Mouse (Mus musculus) hematopoietic stem cell, adult 5-6 weeks (primary cell): ENCODE results near the gene Gm42688. TPM values are rescaled to one million over a fixed set of nuclear protein-coding genes. Genes with fewer than 3 reads are reported as not detected.

ENCODE experiments used
- ATAC-seq, 2 experiments: fragments of 125-278 bp in 1 of 2; replicated peaks in 1 of 2; 2 replicates each; pipeline ENCODE4 v1.8.0; 2016 to 2017; ENCODE audit warnings: inconsistent platforms in 2 of 2, mild to moderate bottlenecking in 2 of 2, moderate number of reproducible peaks in 2 of 2, low read depth in 1 of 2, moderate TSS enrichment in 1 of 2; ENCODE audit not compliant: low FRiP score in 2 of 2, poor library complexity in 2 of 2, severe bottlenecking in 2 of 2, insufficient read depth in 1 of 2, low TSS enrichment in 1 of 2
- total RNA-seq: library from RNA; stranded (forward); fragments of 172-1452, 232-1000 nt; gene quantifications from 2 replicates; pipeline ENCODE4 v1.2.3, GENCODE M21; 2017

Gm42688 gene
- total RNA-seq, 1 experiment from 2014 or later: 2.4 TPM

DNA sequence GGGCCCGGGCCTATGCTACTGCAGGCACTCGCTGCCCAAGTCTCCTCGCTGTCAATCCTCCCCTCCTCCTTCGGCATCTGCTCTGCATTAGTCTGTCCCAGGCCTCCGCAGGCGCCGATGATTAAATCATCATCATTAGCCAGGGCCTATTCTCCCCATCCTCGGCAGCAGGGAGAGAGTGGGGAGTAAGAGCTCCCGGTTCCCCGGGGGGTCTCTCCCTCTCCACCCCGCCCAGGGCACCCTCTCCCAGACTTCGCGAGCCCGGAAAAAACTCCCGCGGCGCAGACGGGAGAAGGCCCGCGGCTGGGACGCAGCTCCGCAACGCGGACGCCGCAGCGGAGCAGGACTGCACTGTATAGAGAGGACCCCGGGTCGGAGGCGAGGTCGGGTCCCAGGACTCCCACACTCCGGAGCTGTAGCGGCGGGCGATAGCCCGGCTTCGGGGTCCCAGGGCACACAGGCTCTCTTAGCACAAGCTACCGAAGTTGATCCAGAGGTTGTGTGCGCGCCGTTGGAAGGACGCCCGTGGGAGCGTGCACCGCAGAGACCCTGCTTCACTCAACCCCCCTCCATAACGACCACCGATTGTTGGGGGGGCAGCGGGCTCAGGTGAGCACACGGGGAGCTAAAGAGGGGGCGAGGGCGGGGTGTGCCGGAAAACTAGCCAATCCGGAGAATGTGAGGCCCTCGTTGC is 23.6 kb upstream of the Gm42688 start, which contains the start of gene Pcgf1:
TSS of gene Pcgf1 (plus strand) at position 240 of the 694 bp plus-strand sequence.
- ATAC-seq: peak; percentile 4 to 30; a peak in 3 of 4 replicates

DNA sequence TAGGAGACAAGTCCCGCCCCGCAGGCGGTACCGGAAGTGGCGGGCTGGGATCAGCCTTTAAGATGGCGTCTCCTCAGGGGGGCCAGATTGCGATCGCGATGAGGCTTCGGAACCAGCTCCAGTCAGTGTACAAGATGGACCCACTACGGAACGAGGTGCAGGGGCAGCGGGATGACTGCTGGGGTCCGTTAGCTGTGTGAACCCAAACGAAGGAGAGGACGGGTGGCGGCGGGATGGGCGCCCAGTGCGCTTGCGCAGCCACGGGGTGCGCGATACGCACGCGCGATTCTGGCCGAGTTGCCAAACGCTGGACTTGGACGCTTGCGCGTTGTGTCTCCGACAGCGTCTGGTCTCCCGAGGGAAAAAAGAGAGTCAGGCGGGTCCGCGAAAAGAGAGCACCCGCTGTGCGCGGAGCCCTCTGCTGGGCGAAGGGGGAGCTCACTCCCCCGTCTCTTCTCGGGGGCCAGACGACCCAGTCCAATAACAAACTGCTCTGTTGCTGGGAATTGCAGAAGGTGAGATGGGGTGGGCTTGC is 23.0 kb upstream of the Gm42688 start:
- ATAC-seq: peak; percentile 89 to 94

DNA sequence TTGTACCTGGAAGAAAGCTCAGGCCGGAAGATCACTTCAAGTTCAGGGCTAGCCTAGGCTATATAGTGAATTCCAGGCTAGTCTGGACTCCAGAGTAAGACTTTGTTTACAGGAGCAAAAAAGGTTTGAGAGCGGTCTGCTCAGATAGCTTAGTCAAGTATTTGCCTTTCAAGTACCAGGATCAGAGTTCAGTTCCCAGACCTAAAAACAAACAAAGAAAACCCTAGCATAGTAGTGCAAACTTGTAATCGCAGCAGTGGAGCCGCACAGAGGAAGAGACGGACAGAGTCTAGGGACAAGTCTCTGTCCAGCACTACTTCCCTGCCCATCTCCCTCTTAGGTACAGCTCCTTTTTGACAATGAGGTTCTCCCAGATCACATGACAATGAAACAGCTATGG is 21.2 kb upstream of the Gm42688 start:
- no peak for ATAC-seq

DNA sequence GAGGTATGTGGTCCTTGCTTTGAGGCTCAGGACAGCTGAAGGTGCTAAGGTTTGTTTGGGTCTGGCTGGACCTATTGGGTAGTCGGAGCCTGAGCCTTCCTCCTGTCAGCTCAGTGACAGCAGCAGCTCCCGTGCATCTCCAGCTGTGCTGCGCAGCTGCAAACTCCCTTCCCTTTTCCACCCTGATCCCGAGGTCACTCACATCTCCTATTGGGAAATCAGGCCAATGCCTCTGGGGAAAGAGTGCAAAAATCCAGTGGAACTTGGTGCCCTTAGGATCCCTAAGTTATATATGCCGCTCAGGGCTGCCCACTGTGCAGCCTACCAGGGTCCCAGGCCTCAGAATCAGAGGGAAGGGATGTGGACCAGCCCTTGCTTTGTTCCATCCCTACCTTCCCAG is 17.9 kb upstream of the Gm42688 start:
- no peak for ATAC-seq

DNA sequence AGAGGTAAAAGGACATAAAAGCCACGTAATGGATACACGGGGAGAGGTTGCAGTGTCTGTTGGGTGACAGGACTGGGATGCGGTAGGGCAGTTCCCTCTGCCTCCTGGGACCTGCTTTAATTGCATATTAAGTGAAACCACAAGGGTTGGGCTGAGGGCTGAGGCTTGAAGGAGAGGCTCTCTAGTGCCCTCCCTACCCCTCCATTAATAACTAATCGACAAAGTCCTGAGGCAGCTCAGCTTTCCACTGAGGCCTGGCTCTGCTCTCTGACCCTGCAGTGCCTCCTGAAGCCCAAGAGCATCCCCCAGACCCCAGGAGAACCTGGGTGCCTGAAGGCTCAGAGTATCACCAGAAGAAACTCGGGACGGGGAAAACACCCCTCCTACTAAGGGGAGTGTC is 16.9 kb upstream of the Gm42688 start:
- ATAC-seq: no peak

DNA sequence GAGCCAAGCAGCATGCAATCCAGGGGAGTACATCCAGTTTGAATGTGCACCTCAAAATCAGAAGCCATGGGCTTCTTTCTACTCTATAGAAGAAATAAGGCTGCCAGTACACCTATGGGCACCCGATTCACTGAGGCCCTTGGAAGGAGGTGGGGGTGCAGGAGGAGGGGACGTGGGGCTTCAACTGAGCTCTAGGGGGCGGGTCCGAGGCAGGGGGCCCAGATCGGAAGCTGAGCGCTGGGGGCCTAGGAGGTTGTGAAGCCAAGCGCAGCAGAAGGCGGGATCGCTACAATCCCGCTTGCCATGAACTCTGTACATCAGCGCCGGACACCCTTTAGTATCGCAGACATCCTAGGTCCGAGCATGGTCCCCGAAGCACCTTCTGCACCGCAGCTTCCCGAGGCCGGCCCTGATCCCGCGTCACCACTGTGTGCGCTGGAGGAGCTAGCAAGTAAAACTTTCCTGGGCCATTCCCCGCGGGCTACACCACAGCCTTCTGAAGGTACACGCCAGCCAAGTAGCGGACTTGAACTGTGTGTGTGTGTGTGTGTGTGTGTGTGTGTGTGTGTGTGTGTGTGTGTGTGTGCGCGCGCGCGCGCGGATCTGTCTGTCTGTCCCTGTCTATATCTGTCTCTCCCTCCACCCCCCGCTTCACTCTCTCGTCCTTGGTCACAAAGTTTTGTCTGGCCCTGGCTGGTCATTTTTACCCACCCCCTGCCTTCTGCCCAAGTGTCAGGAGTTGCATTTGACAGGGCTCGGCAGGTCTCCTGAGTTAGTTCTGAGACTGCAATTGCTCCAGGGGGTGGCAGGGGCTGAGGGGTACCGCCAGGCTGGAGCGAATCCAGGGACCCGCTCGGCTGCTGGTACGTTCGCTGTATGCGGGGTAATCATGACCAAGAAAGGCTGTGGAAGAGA is 15.0 kb upstream of the Gm42688 start, which contains the start of gene Lbx2:
TSS of gene Lbx2 (plus strand) at position 247 of the 915 bp plus-strand sequence.
- peak; percentile 37 to 51; a peak in 3 of 4 replicates for ATAC-seq

DNA sequence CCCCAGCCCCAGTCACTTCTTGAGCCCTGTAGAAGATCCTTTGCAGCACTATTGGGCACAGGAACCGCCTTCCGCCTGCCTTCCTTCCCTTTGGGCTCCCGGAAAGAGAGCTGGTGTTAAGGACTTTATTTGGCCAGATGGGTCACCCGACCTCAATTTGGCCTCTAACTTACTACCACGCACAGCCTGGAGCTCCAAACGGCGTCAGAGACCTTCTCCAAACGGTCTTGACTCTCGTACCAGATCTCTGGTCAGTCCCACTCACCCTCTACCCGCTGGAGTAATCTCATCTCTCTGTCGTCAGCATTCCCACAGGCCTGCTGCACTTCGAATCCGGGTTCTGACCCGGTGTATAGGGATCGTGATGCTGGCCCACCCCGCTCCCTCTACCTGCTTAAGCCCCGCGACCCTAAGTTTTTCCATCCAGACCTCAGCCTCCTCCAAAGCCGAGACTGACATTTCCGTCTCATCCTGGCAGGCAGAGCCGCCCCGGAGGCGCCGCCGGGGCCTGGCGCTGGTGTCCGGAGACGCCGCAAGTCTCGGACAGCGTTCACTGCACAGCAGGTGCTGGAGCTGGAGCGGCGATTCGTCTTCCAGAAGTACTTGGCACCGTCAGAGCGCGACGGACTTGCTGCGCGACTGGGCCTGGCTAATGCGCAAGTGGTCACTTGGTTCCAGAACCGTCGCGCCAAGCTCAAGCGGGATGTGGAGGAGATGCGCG is 14.1 kb upstream of the Gm42688 start:
- ATAC-seq: no peak; a peak in 1 of 4 replicates

DNA sequence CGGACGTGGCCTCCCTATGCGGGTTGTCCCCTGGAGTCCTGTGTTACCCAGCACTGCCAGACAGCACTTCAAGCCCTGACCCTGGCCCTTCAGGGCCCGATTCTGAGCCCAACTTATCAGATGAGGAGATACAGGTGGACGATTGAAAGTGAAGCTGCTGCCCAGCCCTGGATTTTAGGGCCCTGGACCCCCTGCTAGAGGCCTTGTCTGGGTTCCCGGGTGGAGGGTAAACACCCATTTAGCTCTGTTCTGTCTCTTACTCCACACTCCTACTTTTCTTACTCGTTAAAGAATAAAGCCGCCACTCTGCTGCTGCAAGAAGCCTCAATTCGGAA is 13.5 kb upstream of the Gm42688 start:
- ATAC-seq: no peak

DNA sequence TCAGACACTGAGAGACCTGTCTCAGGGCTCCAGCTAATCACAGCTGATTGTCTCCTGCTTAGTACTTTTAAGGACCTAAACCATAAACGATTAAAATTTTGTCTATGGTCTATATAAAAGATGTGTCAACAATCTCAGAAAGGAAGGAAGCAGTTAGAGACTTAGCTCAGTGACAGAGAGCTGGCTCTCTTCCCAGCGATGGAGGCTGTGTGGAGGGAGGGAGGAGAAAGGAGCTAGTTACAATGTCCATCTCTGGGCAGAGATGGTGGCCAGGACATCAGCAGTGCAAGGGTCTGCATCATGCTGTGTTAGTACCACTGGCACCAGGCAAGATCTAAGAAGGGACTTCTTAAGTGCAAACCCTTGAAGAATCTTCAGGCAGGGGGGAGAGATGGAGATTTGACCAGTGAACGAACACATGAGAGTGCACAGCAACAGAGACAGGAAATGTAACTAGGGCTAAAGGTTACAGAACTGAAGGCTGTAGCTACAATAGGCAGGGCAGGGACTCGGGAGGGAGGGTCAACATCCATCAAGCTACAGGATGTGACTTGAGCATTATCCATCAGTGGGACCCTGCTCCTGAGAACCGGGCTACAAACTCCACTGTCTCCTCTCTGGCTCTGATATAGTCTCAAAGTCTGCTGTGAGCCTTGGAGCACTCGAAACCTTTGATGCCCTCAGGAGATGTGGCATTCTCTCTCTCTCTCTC is 8.8 kb upstream of the Gm42688 start:
- ATAC-seq: peak in 1 of 2 experiments; percentile 37; a peak in 1 of 4 replicates

DNA sequence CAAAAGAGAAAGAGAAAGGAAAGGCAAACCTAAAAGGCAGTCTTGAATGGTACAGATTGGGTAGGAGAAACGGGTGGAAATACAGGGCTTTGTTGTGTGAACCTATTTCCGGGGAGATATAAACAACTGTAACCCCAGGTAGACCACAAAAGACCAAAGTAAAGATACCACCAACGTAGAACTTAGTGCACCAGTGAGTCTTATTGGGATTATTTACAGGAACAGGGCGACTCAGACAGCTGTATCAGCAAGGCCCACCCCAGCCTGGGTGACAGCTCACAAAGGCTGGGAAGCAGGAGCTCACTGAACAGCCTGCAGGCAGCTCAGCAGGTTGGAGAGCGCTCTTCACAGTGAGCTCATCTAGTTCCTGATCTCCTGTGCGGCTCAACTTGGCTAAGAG is 5.4 kb upstream of the Gm42688 start:
- ATAC-seq: no peak

DNA sequence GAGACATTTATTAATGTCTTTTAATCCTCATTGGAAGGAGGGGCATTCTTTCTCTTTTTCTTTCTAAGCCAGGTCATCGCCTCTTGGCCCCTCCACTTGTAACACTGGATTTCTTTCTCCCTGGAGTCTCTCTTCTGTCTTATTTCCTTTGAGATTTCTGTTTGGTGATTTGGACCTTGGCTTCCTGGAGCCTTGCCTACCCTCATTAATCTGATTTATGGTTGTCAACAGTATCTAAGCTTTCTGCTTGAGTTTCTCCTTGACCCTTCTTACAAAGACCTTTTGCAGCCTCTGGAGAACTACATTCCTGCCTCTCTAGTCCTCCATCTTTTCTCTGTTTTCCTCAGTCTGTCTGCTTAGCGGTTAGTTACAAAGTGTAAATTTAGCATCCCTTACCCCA is 3.0 kb upstream of the Gm42688 start:
- no peak for ATAC-seq

DNA sequence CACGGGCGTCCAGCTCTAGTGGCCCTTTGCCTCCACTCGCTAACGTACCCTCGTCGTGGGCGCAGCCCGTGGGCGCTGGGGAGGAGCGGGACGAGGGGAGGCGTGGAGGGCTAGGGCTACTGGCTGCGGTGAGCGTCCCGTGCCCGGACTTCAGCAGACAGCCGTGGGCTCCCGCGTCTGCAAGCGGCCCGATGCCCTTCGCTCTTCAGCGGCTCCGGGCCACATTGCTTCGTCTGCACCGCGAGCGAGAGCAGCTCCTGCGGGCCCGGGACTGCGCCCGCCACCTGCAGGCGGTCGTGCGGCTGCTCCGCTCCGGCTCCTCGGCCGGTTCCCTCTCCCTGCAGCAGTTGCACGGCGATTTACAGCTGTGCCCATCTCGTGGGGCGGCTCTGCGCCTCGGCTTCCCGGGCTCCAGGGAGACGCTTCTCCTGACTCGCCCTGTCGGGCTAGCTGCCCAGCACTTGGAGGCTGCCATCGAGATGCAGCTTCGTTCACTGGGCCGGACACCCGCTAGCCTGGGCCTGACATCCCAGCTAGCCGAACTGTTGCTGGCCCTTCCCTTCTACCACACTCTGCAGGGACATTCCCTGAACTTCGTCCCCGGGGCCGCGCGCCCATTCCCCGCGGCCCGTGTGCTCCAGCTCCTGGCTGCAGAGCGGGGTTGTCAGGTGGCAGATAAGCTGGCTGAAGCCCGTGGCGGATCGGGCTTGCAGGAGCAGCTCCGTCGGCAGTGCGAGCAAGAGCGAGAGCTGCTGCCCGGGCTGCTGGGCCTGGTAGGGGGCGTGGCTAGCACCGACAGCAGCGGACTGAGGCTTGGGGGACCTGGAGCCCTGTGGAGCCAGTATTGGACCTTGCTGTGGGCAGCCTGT is 505 bp downstream of the Gm42688 start:
- ATAC-seq: peak; percentile 66 to 75

DNA sequence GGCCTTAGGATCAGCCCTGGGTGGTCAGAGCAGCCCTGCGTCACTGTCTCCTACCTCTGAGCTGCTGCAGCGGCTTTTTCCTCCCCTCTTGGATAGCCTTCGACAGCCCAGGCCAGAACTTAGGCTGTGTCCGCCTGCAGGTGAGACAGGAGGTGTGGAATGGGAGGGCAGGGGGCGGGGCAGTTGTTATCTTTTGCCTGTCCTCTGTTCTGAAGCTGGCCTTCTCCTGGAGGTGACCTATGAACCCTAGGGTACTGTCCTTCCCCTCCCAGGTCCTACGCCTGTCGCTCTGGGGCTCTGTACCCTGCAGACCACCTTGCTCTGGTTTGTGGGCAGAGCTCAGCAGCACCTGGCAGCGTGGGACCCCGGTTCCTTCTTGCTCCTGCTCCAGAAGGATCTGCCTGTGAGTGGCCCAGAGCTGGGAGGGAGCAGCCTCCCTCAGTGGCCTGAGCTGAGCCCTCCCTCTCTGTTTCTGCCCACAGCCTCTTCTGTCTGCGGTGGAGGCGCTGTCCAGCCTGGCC is 1.8 kb downstream of the Gm42688 start:
- no peak for ATAC-seq

DNA sequence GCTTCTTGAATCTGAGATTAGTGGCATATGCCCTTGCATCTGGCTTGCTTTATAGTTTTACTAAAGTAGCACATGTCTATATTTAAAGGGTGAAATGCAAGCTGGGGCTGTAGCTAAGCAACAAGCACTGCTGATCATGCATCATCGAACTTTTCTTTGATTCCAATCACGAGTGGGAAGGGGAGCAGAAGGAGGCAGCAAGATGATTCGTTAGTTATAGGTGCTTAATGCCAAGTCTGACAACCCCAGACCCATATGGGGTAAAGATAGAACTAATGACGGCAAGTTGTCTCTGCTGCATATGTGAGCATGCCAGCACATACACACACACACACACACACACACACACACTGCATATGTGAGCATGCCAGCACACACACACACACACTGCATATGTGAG is 2.7 kb downstream of the Gm42688 start:
- no peak for ATAC-seq

DNA sequence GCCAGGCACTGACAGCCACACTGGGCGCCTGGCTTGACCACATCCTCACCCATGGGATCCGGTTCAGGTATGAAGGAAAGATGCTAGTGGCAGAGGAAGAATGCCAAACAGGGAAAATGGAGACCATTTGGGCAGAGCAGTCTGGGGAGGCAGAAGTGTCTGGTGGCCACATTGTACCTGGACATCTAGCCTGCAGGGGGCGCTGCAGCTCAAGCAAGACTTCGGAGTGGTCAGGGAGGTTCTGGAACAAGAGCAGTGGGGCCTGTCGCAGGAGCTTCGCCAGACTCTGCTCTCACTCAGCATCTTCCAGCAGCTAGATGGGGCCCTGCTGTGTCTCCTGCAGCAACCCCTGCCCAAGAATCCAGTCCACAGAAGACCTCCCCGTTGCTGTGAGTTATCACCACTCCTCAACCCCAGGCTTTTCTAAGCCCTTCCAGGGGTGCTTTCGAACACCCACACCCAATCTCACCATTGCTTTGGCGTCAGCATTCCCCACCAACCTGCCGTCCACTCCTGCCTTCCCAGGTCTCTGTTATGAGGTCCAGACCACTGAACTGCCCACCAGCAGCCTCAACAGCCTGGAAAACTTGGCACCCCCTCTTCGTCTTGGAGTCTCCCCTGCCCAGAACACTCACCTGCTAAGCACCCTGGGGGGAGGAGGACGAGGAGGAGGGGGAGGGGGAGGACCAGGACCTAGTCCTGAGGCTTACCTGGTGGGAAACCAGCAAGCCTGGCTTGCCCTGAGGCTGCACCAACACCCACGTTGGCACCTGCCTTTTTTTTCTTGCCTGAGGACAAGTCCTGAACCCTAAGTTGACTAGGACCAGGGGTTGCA is 6.4 kb downstream of the Gm42688 start:
- peak; percentile 70 to 73; a peak in 3 of 4 replicates for ATAC-seq
